Mouse (Mus musculus) cerebellum, adult 2 months (tissue): ENCODE measurements at regions not wholly inside any gene's neighbourhood (a gene's known extent, or its start where the extent isn't known, plus 50 kb on each side); places are given as distances from the start of the nearest gene placed in this dataset.

Source experiments
- CTCF ChIP-seq: fragments of 200-500 bp; IDR thresholded peaks from 2 replicates; pipeline ENCODE4 v1.5.1; 2011; ENCODE audit warnings: low read depth, mild to moderate bottlenecking, control low read depth, low read length, moderate library complexity, borderline replicate concordance; ENCODE audit not compliant: insufficient read depth
- POLR2A ChIP-seq: fragments of 200-500 bp; IDR thresholded peaks from 2 replicates; pipeline ENCODE4 v1.6.1; 2011; ENCODE audit warnings: low read length, control low read depth, borderline replicate concordance; ENCODE audit not compliant: insufficient read depth

GRCm38 (mm10) chr8:126715666-126716065 lies 121.9 kb upstream of the Irf2bp2 start:
- no peak for TF ChIP-seq CTCF
- TF ChIP-seq POLR2A: no peak
